ENCODE assay signal across 12 mouse cellular contexts in the genomic region with DNA sequence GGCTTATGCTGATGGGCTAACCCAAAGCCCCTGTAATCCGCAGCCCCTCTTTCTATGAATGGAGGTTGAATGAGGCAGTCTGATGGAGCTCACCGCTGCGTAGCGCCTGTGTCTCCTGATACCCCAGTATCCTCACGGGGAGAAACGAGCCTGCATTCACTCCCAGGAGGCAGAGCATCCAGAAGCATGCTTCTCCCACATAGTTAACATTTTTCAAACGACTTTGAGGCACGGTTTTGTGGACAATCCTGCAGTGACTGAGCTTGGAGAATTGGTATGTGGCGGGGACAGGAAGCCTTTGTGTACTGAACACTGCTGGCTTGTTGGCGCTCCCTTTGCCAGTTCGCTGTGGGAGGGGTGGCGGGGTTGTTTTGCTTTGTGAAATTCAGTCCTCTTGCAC. TPM values are rescaled to one million over a fixed set of nuclear protein-coding genes. Genes with fewer than 3 reads are reported as not detected.
DNase-seq lines count a peak whose midpoint lies in the region; ATAC-seq and TF ChIP-seq lines count a peak whose summit lies in the region.
"Had no signal": no experiment of that assay in that cellular context is flagged by ENCODE, and none has a peak within 500 bp of the region (broad histone marks: within the 10 kb centered on the region; RNA-seq: fewer than 3 reads in every experiment).

No protein-coding gene starts in this region.

- no peak for ATAC-seq in kidney, postnatal 0 days (replicated peaks; ENCODE audit: low FRiP score, low read depth)
- no peak for ATAC-seq in kidney, embryonic 16.5 days (ENCODE audit: low FRiP score, low TSS enrichment)
- ATAC-seq in midbrain, postnatal 0 days (ENCODE audit: low FRiP score), result no peak; the same call in 1 of the 2 replicates
- no peak for ATAC-seq in erythroid progenitor cell, adult 5-6 weeks (replicated peaks; ENCODE audit: low FRiP score, poor library complexity, severe bottlenecking)
- no peak for ATAC-seq in inflammation-experienced regulatory T-cells, adult 6 months
- no peak for ATAC-seq in heart, embryonic 11.5 days (replicated peaks; ENCODE audit: insufficient number of reproducible peaks, low FRiP score, low TSS enrichment)

- H3K27ac ChIP-seq in kidney, postnatal 0 days, result no peak overlapping the region
- no peak overlapping the region for H3K27ac ChIP-seq in kidney, embryonic 16.5 days (ENCODE audit: low read length)
- peak overlapping the region; percentile 81 for H3K27ac ChIP-seq in forebrain, embryonic 10.5 days
- no peak overlapping the region for H3K27ac ChIP-seq in midbrain, postnatal 0 days (ENCODE audit: low read depth, low read length)
- H3K27ac ChIP-seq in heart, embryonic 11.5 days (ENCODE audit: low read depth, low read length), result no peak overlapping the region

- no peaks in the 10 kb centered on the region for H3K27me3 ChIP-seq in kidney, postnatal 0 days (ENCODE audit: insufficient read depth, low read length)
- H3K27me3 ChIP-seq in kidney, embryonic 16.5 days (ENCODE audit: insufficient read depth, low read length), result peaks cover 12% of the 10 kb centered on the region; the same call in 1 of the 2 replicates
- H3K27me3 ChIP-seq in forebrain, embryonic 10.5 days (ENCODE audit: poor library complexity, severe bottlenecking), result peaks cover 24% of the 10 kb centered on the region
- no peaks in the 10 kb centered on the region for H3K27me3 ChIP-seq in midbrain, postnatal 0 days (ENCODE audit: insufficient read depth, low read length)
- H3K27me3 ChIP-seq in heart, embryonic 11.5 days (ENCODE audit: control insufficient read depth, insufficient read depth, low read length), result peaks cover 2% of the 10 kb centered on the region; the same call in 1 of the 2 replicates

- peak; percentile 36 for DNase-seq in kidney, postnatal 0 days (ENCODE audit: low spot score)
- no peak for DNase-seq in forebrain, embryonic 10.5 days (ENCODE audit: extremely low spot score, low spot score)
- peak; percentile 36 to 65 for DNase-seq in layer of hippocampus, postnatal 10 days (ENCODE audit: low spot score in 2 of 2)
- peak; percentile 63 for DNase-seq in midbrain, postnatal 0 days (ENCODE audit: low spot score)

- no peaks in the 10 kb centered on the region for H3K36me3 ChIP-seq in kidney, postnatal 0 days (ENCODE audit: insufficient read depth, low read length)
- H3K36me3 ChIP-seq in kidney, embryonic 16.5 days (ENCODE audit: insufficient read depth, low read length), result no peaks in the 10 kb centered on the region
- H3K36me3 ChIP-seq in forebrain, embryonic 10.5 days (replicated peaks), result no peaks in the 10 kb centered on the region
- H3K36me3 ChIP-seq in midbrain, postnatal 0 days (ENCODE audit: insufficient read depth, low read length), result no peaks in the 10 kb centered on the region
- H3K36me3 ChIP-seq in heart, embryonic 11.5 days (ENCODE audit: control insufficient read depth, insufficient read depth, low read length), result no peaks in the 10 kb centered on the region

- H3K4me3 ChIP-seq in kidney, postnatal 0 days (replicated peaks; ENCODE audit: low read depth, low read length), result no peak overlapping the region
- no peak overlapping the region for H3K4me3 ChIP-seq in kidney, embryonic 16.5 days (ENCODE audit: low read length)
- H3K4me3 ChIP-seq in forebrain, embryonic 10.5 days, result peak overlapping the region; percentile 40
- H3K4me3 ChIP-seq in midbrain, postnatal 0 days (ENCODE audit: low read depth, low read length), result no peak overlapping the region
- H3K4me3 ChIP-seq in heart, embryonic 11.5 days (ENCODE audit: low read depth, low read length), result no peak overlapping the region
- H3K4me3 ChIP-seq: myocyte had no signal

- H3K4me2 ChIP-seq in kidney, postnatal 0 days (ENCODE audit: low read length), result 0 out of 2 replicates have a peak overlapping the region, but pooled peaks have one; percentile 8
- no peak overlapping the region; the same call in 1 of the 2 replicates for H3K4me2 ChIP-seq in kidney, embryonic 16.5 days (replicated peaks; ENCODE audit: low read depth, low read length)
- H3K4me2 ChIP-seq in midbrain, postnatal 0 days (ENCODE audit: low read depth, low read length, poor library complexity, severe bottlenecking), result peak overlapping the region; percentile 28; the same call in 1 of the 2 replicates
- no peak overlapping the region for H3K4me2 ChIP-seq in heart, embryonic 11.5 days

- H3K9me3 ChIP-seq in kidney, postnatal 0 days (replicated peaks; ENCODE audit: low read length), result no peaks in the 10 kb centered on the region
- no peaks in the 10 kb centered on the region for H3K9me3 ChIP-seq in kidney, embryonic 16.5 days (ENCODE audit: low read length)
- no peaks in the 10 kb centered on the region for H3K9me3 ChIP-seq in forebrain, embryonic 10.5 days
- H3K9me3 ChIP-seq in midbrain, postnatal 0 days (ENCODE audit: low read length), result no peaks in the 10 kb centered on the region
- H3K9me3 ChIP-seq in heart, embryonic 11.5 days (replicated peaks; ENCODE audit: control insufficient read depth, low read length), result no peaks in the 10 kb centered on the region

- no peak overlapping the region for H3K9ac ChIP-seq in kidney, postnatal 0 days (ENCODE audit: low read depth, low read length)
- H3K9ac ChIP-seq in kidney, embryonic 16.5 days (replicated peaks; ENCODE audit: low read length), result no peak overlapping the region
- no peak overlapping the region for H3K9ac ChIP-seq in midbrain, postnatal 0 days (replicated peaks; ENCODE audit: low read length, poor library complexity, severe bottlenecking)
- no peak overlapping the region for H3K9ac ChIP-seq in heart, embryonic 11.5 days (ENCODE audit: low read depth, low read length)

- no peaks in the 10 kb centered on the region for H3K4me1 ChIP-seq in kidney, postnatal 0 days (replicated peaks; ENCODE audit: insufficient read depth, low read length)
- H3K4me1 ChIP-seq in kidney, embryonic 16.5 days (ENCODE audit: insufficient read depth, low read length), result peaks cover 4% of the 10 kb centered on the region; the same call in 1 of the 2 replicates
- peaks cover 37% of the 10 kb centered on the region for H3K4me1 ChIP-seq in forebrain, embryonic 10.5 days
- H3K4me1 ChIP-seq in midbrain, postnatal 0 days (ENCODE audit: insufficient read depth, low read length), result peaks cover 5% of the 10 kb centered on the region; the same call in 1 of the 2 replicates
- H3K4me1 ChIP-seq in heart, embryonic 11.5 days (ENCODE audit: control insufficient read depth, insufficient read depth, low read length), result no peaks in the 10 kb centered on the region

- WGBS in kidney, postnatal 0 days, result 14% methylated on average over 12 of the region's 12 CpGs
- WGBS in kidney, embryonic 16.5 days, result 20% methylated on average over 12 of the region's 12 CpGs
- 8% methylated on average over 12 of the region's 12 CpGs for whole genome bisulfite sequencing in forebrain, embryonic 10.5 days
- 10% methylated on average over 12 of the region's 12 CpGs for WGBS in midbrain, postnatal 0 days
- WGBS in heart, embryonic 11.5 days (ENCODE audit: insufficient replicate concordance), result 26% methylated on average over 12 of the region's 12 CpGs

- TF ChIP-seq CTCF in kidney, postnatal 0 days (IDR thresholded peaks at IDR 0.05; ENCODE audit: low read depth), result no peak; the same call in 1 of the 2 replicates
- no peak for TF ChIP-seq CTCF in midbrain, postnatal 0 days (IDR thresholded peaks at IDR 0.05)

RNA-seq across cellular contexts. Expression of a gene that starts 55.2 kb away (rescaled TPM):
- polyA plus RNA-seq in kidney, postnatal 0 days (2015; fragmentation: Nextera tagmentation; extraction: Ambion mirVana), result not detected in 2 replicates
- polyA plus RNA-seq in kidney, embryonic 16.5 days (2015; fragmentation: Nextera tagmentation; extraction: Ambion mirVana), result not detected in 2 replicates
- 3.4 and 3.6 TPM in 2 replicates for polyA plus RNA-seq in forebrain, embryonic 10.5 days (2016; fragmentation: Nextera tagmentation; extraction: Ambion mirVana)
- not detected for total RNA-seq in layer of hippocampus, postnatal 10 days (2021)
- not detected in 2 replicates for total RNA-seq in midbrain, postnatal 0 days (2014; rRNA removed)
- polyA plus RNA-seq in midbrain, postnatal 0 days (2015; fragmentation: Nextera tagmentation; extraction: Ambion mirVana), result 0.07 TPM in 1 of 2 replicates, not detected in the other
- not detected in 2 replicates for total RNA-seq in erythroid progenitor cell, adult 5-6 weeks (2015; ENCODE audit: low replicate concordance)
- total RNA-seq in erythroid progenitor cell, adult 5-6 weeks (2017; ENCODE audit: low replicate concordance), result not detected in 2 replicates
- polyA plus RNA-seq in inflammation-experienced regulatory T-cells, adult 6 months (2017; shearing (Covaris generic)), result not detected
- 0.10 and 0.15 TPM in 2 replicates for polyA plus RNA-seq in heart, embryonic 11.5 days (2014; fragmentation: Nextera tagmentation; extraction: Ambion mirVana)
- total RNA-seq: gastrocnemius, adult 18-20 months; left cerebral cortex, adult 8-10 months had no signal
- polyA plus RNA-seq: myocyte; stomach, embryonic 16.5 days had no signal

Comparison
In these comparisons a context has a peak if more than half of its experiments do, and no peak if none do; other contexts are left out.
1. H3K4me2 ChIP-seq: peak in kidney, postnatal 0 days (single experiment) and midbrain, postnatal 0 days (single experiment); none in kidney, embryonic 16.5 days (single experiment) and heart, embryonic 11.5 days (single experiment).